In genomic region chr12:99306536-99307204, GRCm38 (mm10) we compare ENCODE assay signal across 8 mouse cellular contexts.
A peak's percentile ranks its signal among the peaks of the same experiment; 100 is the strongest.
DNase-seq lines count a peak whose midpoint lies in the region; ATAC-seq and TF ChIP-seq lines count a peak whose summit lies in the region.
"Had no signal": no experiment of that assay in that cellular context is flagged by ENCODE, and none has a peak within 500 bp of the region (broad histone marks: within the 10 kb centered on the region; RNA-seq: fewer than 3 reads in every experiment).

No protein-coding gene starts in this region.

- TF ChIP-seq CTCF in bone marrow, adult 2 months (IDR thresholded peaks at IDR 0.05; ENCODE audit: control insufficient read depth, insufficient read depth, low read length) = no peak
- no peak for TF ChIP-seq CTCF in hindbrain, postnatal 0 days (IDR thresholded peaks at IDR 0.05; ENCODE audit: low read depth)

- peak overlapping the region; percentile 59 for H3K27ac ChIP-seq in kidney, embryonic 15.5 days
- H3K27ac ChIP-seq in bone marrow, adult 2 months (ENCODE audit: control insufficient read depth, insufficient read depth, low read depth, low read length, poor library complexity) = peak overlapping the region; percentile 26; the same call in 1 of the 2 replicates
- peak overlapping the region; percentile 78 for H3K27ac ChIP-seq in embryonic facial prominence, embryonic 10.5 days (replicated peaks)
- peak overlapping the region; percentile 63; the same call in 1 of the 2 replicates for H3K27ac ChIP-seq in hindbrain, postnatal 0 days

- H3K27me3 ChIP-seq in kidney, embryonic 15.5 days = no peaks in the 10 kb centered on the region
- no peaks in the 10 kb centered on the region for H3K27me3 ChIP-seq in embryonic facial prominence, embryonic 10.5 days (replicated peaks; ENCODE audit: low read depth, poor library complexity, severe bottlenecking)
- H3K27me3 ChIP-seq in hindbrain, postnatal 0 days (ENCODE audit: insufficient read depth, low read length) = no peaks in the 10 kb centered on the region

- WGBS in kidney, embryonic 15.5 days = 46% methylated on average over 6 of the region's 6 CpGs
- WGBS in bone marrow, adult 2 months = 77% methylated on average over 6 of the region's 6 CpGs
- WGBS in embryonic facial prominence, embryonic 10.5 days = 59% methylated on average over 6 of the region's 6 CpGs
- 36% methylated on average over 6 of the region's 6 CpGs for WGBS in hindbrain, postnatal 0 days

- H3K9ac ChIP-seq in kidney, embryonic 15.5 days = no peak overlapping the region
- no peak overlapping the region for H3K9ac ChIP-seq in hindbrain, postnatal 0 days (replicated peaks; ENCODE audit: low read length)

- H3K36me3 ChIP-seq in kidney, embryonic 15.5 days = no peaks in the 10 kb centered on the region
- peaks cover 4% of the 10 kb centered on the region; the same call in 1 of the 2 replicates for H3K36me3 ChIP-seq in embryonic facial prominence, embryonic 10.5 days (replicated peaks)
- no peaks in the 10 kb centered on the region for H3K36me3 ChIP-seq in hindbrain, postnatal 0 days (ENCODE audit: insufficient read depth, low read length)

- no peak overlapping the region for H3K4me3 ChIP-seq in kidney, embryonic 15.5 days (replicated peaks)
- no peak overlapping the region for H3K4me3 ChIP-seq in bone marrow, adult 2 months (replicated peaks; ENCODE audit: control insufficient read depth, low read depth, low read length)
- H3K4me3 ChIP-seq in embryonic facial prominence, embryonic 10.5 days = no peak overlapping the region
- H3K4me3 ChIP-seq in hindbrain, postnatal 0 days (ENCODE audit: low read length) = no peak overlapping the region

- H3K4me2 ChIP-seq in kidney, embryonic 15.5 days = 0 out of 2 replicates have a peak overlapping the region, but pooled peaks have one; percentile 19
- 0 out of 2 replicates have a peak overlapping the region, but pooled peaks have one; percentile 11 for H3K4me2 ChIP-seq in hindbrain, postnatal 0 days (ENCODE audit: low read depth, low read length)

- 0 out of 2 replicates have a peak, but pooled peaks have one; percentile 1 for ATAC-seq in kidney, embryonic 15.5 days (replicated peaks; ENCODE audit: low FRiP score)
- no peak for ATAC-seq in hindbrain, postnatal 0 days
- ATAC-seq: inflammation-experienced regulatory T-cells, adult 6 months had no signal

- H3K4me1 ChIP-seq in kidney, embryonic 15.5 days = peaks cover 44% of the 10 kb centered on the region
- H3K4me1 ChIP-seq in bone marrow, adult 2 months (ENCODE audit: control insufficient read depth, insufficient read depth, low read length) = peaks cover 3% of the 10 kb centered on the region
- H3K4me1 ChIP-seq in embryonic facial prominence, embryonic 10.5 days = peaks cover 83% of the 10 kb centered on the region
- peaks cover 39% of the 10 kb centered on the region for H3K4me1 ChIP-seq in hindbrain, postnatal 0 days (ENCODE audit: insufficient read depth, low read length)

- no peak for DNase-seq in kidney, postnatal 10 days
- no peak for DNase-seq in embryonic facial prominence, embryonic 10.5 days (ENCODE audit: low spot score)
- DNase-seq in hindbrain, postnatal 0 days (ENCODE audit: low spot score) = no peak
- DNase-seq in urinary bladder, adult 2 months (ENCODE audit: low spot score) = no peak
- DNase-seq in cerebellum, adult 11-12 months = no peak

- TF ChIP-seq POLR2A in bone marrow, adult 2 months (IDR thresholded peaks at IDR 0.05; ENCODE audit: borderline replicate concordance, control insufficient read depth, low read depth, low read length) = no peak

- H3K9me3 ChIP-seq in kidney, embryonic 15.5 days (replicated peaks) = no peaks in the 10 kb centered on the region
- no peaks in the 10 kb centered on the region for H3K9me3 ChIP-seq in embryonic facial prominence, embryonic 10.5 days
- H3K9me3 ChIP-seq in hindbrain, postnatal 0 days (ENCODE audit: low read length) = no peaks in the 10 kb centered on the region

Comparison
In these comparisons a context has a peak if more than half of its experiments do, and no peak if none do; other contexts are left out.
1. H3K27ac ChIP-seq: peak in every context shown above with its lines; median percentile 78 in embryonic facial prominence, embryonic 10.5 days; 63 in hindbrain, postnatal 0 days; 59 in kidney, embryonic 15.5 days; 26 in bone marrow, adult 2 months.